Comparison of ENCODE assay signal across 21 mouse cellular contexts in genomic region chr4:66974918-66975317, GRCm38 (mm10).
DNase-seq lines count a peak whose midpoint lies in the region; ATAC-seq and TF ChIP-seq lines count a peak whose summit lies in the region.
"Had no signal": no experiment of that assay in that cellular context is flagged by ENCODE, and none has a peak within 500 bp of the region (broad histone marks: within the 10 kb centered on the region; RNA-seq: fewer than 3 reads in every experiment).

No protein-coding gene starts in this region.

- H3K27me3 ChIP-seq in intestine, embryonic 14.5 days (replicated peaks; ENCODE audit: control insufficient read depth, insufficient read depth, low read length), result no peaks in the 10 kb centered on the region
- H3K27me3 ChIP-seq in intestine, postnatal 0 days (replicated peaks; ENCODE audit: control insufficient read depth, insufficient read depth, low read length), result no peaks in the 10 kb centered on the region
- H3K27me3 ChIP-seq: embryonic facial prominence, embryonic 12.5 days; forebrain, embryonic 12.5 days; hindbrain, embryonic 13.5 days had no signal

- H3K9me3 ChIP-seq in intestine, embryonic 14.5 days (ENCODE audit: control insufficient read depth, low read length), result no peaks in the 10 kb centered on the region
- H3K9me3 ChIP-seq in intestine, postnatal 0 days (ENCODE audit: control insufficient read depth), result no peaks in the 10 kb centered on the region
- H3K9me3 ChIP-seq: embryonic facial prominence, embryonic 12.5 days; forebrain, embryonic 12.5 days; G1E; heart, embryonic 10.5 days; hindbrain, embryonic 13.5 days had no signal

- no peaks in the 10 kb centered on the region for H3K36me3 ChIP-seq in intestine, embryonic 14.5 days (ENCODE audit: control insufficient read depth, insufficient read depth, low read length)
- no peaks in the 10 kb centered on the region for H3K36me3 ChIP-seq in intestine, postnatal 0 days (ENCODE audit: control insufficient read depth, insufficient read depth)
- H3K36me3 ChIP-seq: embryonic facial prominence, embryonic 12.5 days; forebrain, embryonic 12.5 days; G1E; heart, embryonic 10.5 days; hindbrain, embryonic 13.5 days had no signal

- H3K4me2 ChIP-seq in intestine, embryonic 14.5 days (ENCODE audit: low read length), result no peak overlapping the region
- H3K4me2 ChIP-seq in intestine, postnatal 0 days (replicated peaks; ENCODE audit: low read depth), result no peak overlapping the region
- H3K4me2 ChIP-seq: embryonic facial prominence, embryonic 12.5 days; forebrain, embryonic 12.5 days; hindbrain, embryonic 13.5 days had no signal

- no peak for ATAC-seq in intestine, embryonic 14.5 days (replicated peaks; ENCODE audit: low FRiP score, low TSS enrichment, low read depth)
- ATAC-seq in intestine, postnatal 0 days, result no peak
- ATAC-seq in granulocyte monocyte progenitor cell, adult 5-6 weeks (replicated peaks; ENCODE audit: poor library complexity, severe bottlenecking), result no peak
- ATAC-seq: CD4-positive, CD25-positive, alpha-beta regulatory T cell, adult 4 months; forebrain, postnatal 0 days; intestine, embryonic 16.5 days had no signal

- H3K9ac ChIP-seq in intestine, embryonic 14.5 days (ENCODE audit: low read length), result no peak overlapping the region
- H3K9ac ChIP-seq in intestine, postnatal 0 days (ENCODE audit: low read depth, low read length), result no peak overlapping the region
- H3K9ac ChIP-seq: embryonic facial prominence, embryonic 12.5 days; forebrain, embryonic 12.5 days; forebrain, postnatal 0 days; hindbrain, embryonic 13.5 days had no signal

- H3K4me1 ChIP-seq in intestine, embryonic 14.5 days (replicated peaks; ENCODE audit: control insufficient read depth, insufficient read depth, low read length), result no peaks in the 10 kb centered on the region
- no peaks in the 10 kb centered on the region; the same call in 1 of the 2 replicates for H3K4me1 ChIP-seq in intestine, postnatal 0 days (replicated peaks; ENCODE audit: control insufficient read depth, insufficient read depth, low read length)
- H3K4me1 ChIP-seq: embryonic facial prominence, embryonic 12.5 days; forebrain, embryonic 12.5 days; heart, embryonic 10.5 days had no signal

- WGBS in intestine, embryonic 14.5 days, result 31% methylated on average over 3 of the region's 3 CpGs
- WGBS in intestine, postnatal 0 days, result 60% methylated on average over 3 of the region's 3 CpGs

- peak; percentile 31 to 57 for DNase-seq in adrenal gland, adult (ENCODE audit: inconsistent age in 2 of 2, low spot score in 1 of 2)
- DNase-seq in adrenal gland, postnatal 25 days, result no peak
- peak; percentile 1 to 3 for DNase-seq in cerebellum, postnatal 10 days
- no peak for DNase-seq in cerebellum, postnatal 4 days (ENCODE audit: low spot score in 2 of 2)
- DNase-seq in intestine, embryonic 14.5 days (ENCODE audit: low spot score), result peak; percentile 50
- DNase-seq: B cell, adult 2 months; cerebellum, adult 2 months; forebrain, postnatal 0 days; gastrocnemius, postnatal 14 days; heart, postnatal 10 days; heart, postnatal 4 days; kidney, adult 8-10 months had no signal

- H3K4me3 ChIP-seq in intestine, embryonic 14.5 days (ENCODE audit: low read depth, low read length), result no peak overlapping the region
- no peak overlapping the region for H3K4me3 ChIP-seq in intestine, postnatal 0 days (ENCODE audit: low read depth, low read length)
- H3K4me3 ChIP-seq: embryonic facial prominence, embryonic 12.5 days; forebrain, embryonic 12.5 days; heart, embryonic 10.5 days; hindbrain, embryonic 13.5 days had no signal

- no peak overlapping the region for H3K27ac ChIP-seq in intestine, embryonic 14.5 days (ENCODE audit: low read depth)
- H3K27ac ChIP-seq in intestine, postnatal 0 days (ENCODE audit: low read depth, low read length), result no peak overlapping the region
- H3K27ac ChIP-seq: embryonic facial prominence, embryonic 12.5 days; forebrain, embryonic 12.5 days; heart, embryonic 10.5 days; hindbrain, embryonic 13.5 days had no signal

- TF ChIP-seq CTCF in intestine, postnatal 0 days (IDR thresholded peaks at IDR 0.05; ENCODE audit: low read depth), result no peak

Comparison
In these comparisons a context has a peak if more than half of its experiments do, and no peak if none do; other contexts are left out.
1. DNase-seq: peak in adrenal gland, adult (2 of 2), cerebellum, postnatal 10 days (2 of 2) and intestine, embryonic 14.5 days (single experiment); none in adrenal gland, postnatal 25 days (single experiment) and cerebellum, postnatal 4 days (0 of 2).